Mouse (Mus musculus) neural tube, embryonic 11.5 days (tissue): ENCODE measurements around the gene Tnpo2. TPM values are rescaled to one million over a fixed set of nuclear protein-coding genes. Genes with fewer than 3 reads are reported as not detected.

Experiments used
- ATAC-seq: fragments of 200-750 bp; cut with Nextera tagmentation; 2 replicates; pipeline ENCODE4 v1.8.0; 2017; ENCODE audit warnings: moderate number of reproducible peaks, mild to moderate bottlenecking, moderate TSS enrichment, moderate library complexity; ENCODE audit not compliant: insufficient read depth, low FRiP score, low TSS enrichment
- DNase-seq: peaks from one replicate; pipeline ENCODE4 v3.0.0-alpha.2; 2015; ENCODE audit warnings: low spot score
- H3K27ac ChIP-seq: fragments of 300-500 bp; sonication (generic); 2 replicates; pipeline ENCODE4 v1.5.1; 2014; ENCODE audit warnings: low read depth, mild to moderate bottlenecking, low read length
- H3K27me3 ChIP-seq: fragments of 300-500 bp; sonication (generic); 2 replicates; pipeline ENCODE4 v1.6.1; 2014; ENCODE audit warnings: mild to moderate bottlenecking, low read length, mixed read lengths; ENCODE audit not compliant: control insufficient read depth, insufficient read depth
- H3K36me3 ChIP-seq: fragments of 300-500 bp; sonication (generic); 2 replicates; pipeline ENCODE4 v1.6.1; 2014; ENCODE audit warnings: mild to moderate bottlenecking, low read length, moderate library complexity, mixed read lengths; ENCODE audit not compliant: control insufficient read depth, insufficient read depth
- H3K4me1 ChIP-seq: fragments of 300-500 bp; sonication (generic); 2 replicates; pipeline ENCODE4 v1.6.1; 2014; ENCODE audit warnings: low read length, mixed read lengths; ENCODE audit not compliant: control insufficient read depth, insufficient read depth
- H3K4me2 ChIP-seq: fragments of 300-500 bp; sonication (generic); 2 replicates; pipeline ENCODE4 v1.6.1; 2014; ENCODE audit warnings: low read depth, mild to moderate bottlenecking, moderate library complexity
- H3K4me3 ChIP-seq: fragments of 300-500 bp; sonication (generic); 2 replicates; pipeline ENCODE4 v1.5.1; 2014; ENCODE audit warnings: low read depth, low read length
- H3K9ac ChIP-seq: fragments of 300-500 bp; sonication (generic); 2 replicates; pipeline ENCODE4 v1.6.1; 2014; ENCODE audit warnings: mild to moderate bottlenecking, low read length
- H3K9me3 ChIP-seq: fragments of 300-500 bp; sonication (generic); 2 replicates; pipeline ENCODE4 v1.6.1; 2016; ENCODE audit warnings: low read length; ENCODE audit not compliant: control insufficient read depth
- WGBS: fragments of 180-500 bp; shearing (Covaris S2); extraction: QIAGEN DNeasy Blood & Tissue Kit; methylation state at CpG from one replicate; pipeline ENCODE4 v1.1.7; 2014; 5-methylcytosine and 5-hydroxymethylcytosine counted together
- polyA plus RNA-seq: library from polyadenylated mRNA; unstranded; fragments of >200 nt; fragmentation: Nextera tagmentation; extraction: Ambion mirVana; gene quantifications from 2 replicates; pipeline ENCODE4 v1.2.1, GENCODE M21; 2014

The Tnpo2 gene
- polyA plus RNA-seq = 16.3 and 19.7 TPM in 2 replicates

DNA sequence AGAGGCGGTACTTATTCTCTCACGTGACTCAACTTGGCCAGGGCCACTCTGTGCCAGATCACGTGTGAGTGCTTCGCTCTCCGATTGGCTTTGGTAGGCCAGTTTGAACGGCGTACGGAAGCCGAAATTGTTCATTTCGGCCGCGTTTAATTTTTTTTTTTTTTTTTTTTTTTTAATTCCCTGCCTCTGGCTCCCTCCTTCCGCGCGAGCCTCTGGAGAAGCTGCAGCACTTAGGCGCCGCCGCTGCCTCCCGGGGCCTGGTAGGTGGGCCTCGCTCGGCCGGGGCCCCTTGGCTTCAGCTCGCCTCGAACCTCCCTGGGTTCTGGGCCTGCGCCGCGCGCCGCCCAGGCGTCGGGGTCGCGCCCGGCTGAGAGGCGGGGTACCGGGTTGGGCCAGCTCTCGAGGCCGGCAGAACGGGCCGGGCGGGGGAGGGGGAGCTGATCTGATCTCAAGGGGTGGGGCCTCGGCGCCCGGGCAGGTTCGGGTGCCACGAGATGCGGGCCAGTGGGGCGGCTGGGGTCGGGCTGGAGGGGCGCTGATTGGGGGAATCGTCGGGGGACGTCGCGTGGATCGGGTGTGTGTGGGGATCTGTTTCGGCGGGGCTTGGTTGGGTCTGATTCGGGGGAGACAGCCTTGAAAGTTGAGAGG lies at the start of gene Tnpo2:
Tnpo2 (plus strand) TSS at position 198 of the 648 bp plus-strand sequence.
- peaks cover 14% of the 10 kb centered on the region; the same call in 1 of the 2 replicates for H3K4me1 ChIP-seq
- peak within 1 kb of the TSS; percentile 98 for H3K27ac ChIP-seq
- peak within 1 kb of the TSS; percentile 79 for H3K4me3 ChIP-seq
- under 1% methylated on average over 59 of the region's 59 CpGs for WGBS
- peak within 1 kb of the TSS; percentile 98 for H3K4me2 ChIP-seq
- ATAC-seq (peak; percentile 93), DNase-seq (peak; percentile 89)
- H3K9me3 ChIP-seq = no peaks in the 10 kb centered on the region
- H3K9ac ChIP-seq = peak within 1 kb of the TSS; percentile 93
- H3K36me3 ChIP-seq = peaks cover 14% of the 10 kb centered on the region
- no peaks in the 10 kb centered on the region for H3K27me3 ChIP-seq

DNA sequence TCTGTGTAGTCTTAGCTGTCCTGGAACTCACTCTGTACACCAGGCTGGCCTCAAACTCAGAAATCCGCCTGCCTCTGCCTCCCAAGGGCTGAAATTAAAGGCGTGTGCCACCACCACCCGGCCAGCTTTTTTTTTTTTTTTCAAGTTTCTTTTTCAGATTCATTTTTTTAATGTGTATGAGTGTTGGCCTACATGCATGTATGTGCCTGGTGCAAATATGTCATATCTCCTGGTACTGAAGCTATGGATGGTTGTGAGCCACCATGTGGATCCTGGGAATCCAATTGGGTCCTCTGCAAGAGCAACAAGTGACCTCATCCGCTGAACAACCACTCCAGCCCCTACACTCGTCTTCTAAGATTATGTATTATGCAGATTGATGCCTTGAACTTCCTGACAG lies 49.3 kb upstream of the Tnpo2 start:
- no peak overlapping the region for H3K27ac ChIP-seq
- peaks cover 18% of the 10 kb centered on the region for H3K4me1 ChIP-seq
- H3K4me3 ChIP-seq = no peak overlapping the region
- DNase-seq (no peak), ATAC-seq (no peak)
- H3K36me3 ChIP-seq = no peaks in the 10 kb centered on the region
- H3K9me3 ChIP-seq = no peaks in the 10 kb centered on the region
- WGBS = 82% methylated on average over 5 of the region's 5 CpGs
- no peak overlapping the region for H3K9ac ChIP-seq
- no peak overlapping the region for H3K4me2 ChIP-seq
- peaks cover 10% of the 10 kb centered on the region for H3K27me3 ChIP-seq

DNA sequence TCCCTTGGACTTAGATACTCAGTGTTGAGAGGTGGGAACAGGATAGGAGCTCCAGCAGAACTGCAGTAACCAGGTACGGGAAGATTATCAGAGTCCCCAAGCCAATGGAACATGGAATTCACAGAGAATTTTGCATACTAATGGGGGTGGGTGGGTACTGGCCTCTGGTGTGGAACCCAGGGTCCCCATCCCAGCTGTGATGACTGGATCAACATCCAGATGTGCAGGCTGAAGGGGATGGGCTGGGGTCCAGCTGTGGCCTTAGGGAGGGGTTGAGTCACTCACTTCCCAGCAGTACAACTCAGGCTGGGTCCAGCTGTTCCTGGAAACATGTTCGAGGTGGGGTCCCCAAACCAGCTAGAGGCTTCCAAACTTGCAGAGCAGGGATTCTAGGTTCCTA lies 48.8 kb upstream of the Tnpo2 start:
- Histone ChIP-seq H3K36me3 (no peaks in the 10 kb centered on the region), H3K4me3 (no peak overlapping the region), H3K9me3 (no peaks in the 10 kb centered on the region), H3K27ac (no peak overlapping the region), H3K9ac (no peak overlapping the region), H3K4me1 (peaks cover 18% of the 10 kb centered on the region), H3K4me2 (no peak overlapping the region), H3K27me3 (peaks cover 10% of the 10 kb centered on the region)
- WGBS = 85% methylated on average over 2 of the region's 2 CpGs
- ATAC-seq (no peak), DNase-seq (no peak)

DNA sequence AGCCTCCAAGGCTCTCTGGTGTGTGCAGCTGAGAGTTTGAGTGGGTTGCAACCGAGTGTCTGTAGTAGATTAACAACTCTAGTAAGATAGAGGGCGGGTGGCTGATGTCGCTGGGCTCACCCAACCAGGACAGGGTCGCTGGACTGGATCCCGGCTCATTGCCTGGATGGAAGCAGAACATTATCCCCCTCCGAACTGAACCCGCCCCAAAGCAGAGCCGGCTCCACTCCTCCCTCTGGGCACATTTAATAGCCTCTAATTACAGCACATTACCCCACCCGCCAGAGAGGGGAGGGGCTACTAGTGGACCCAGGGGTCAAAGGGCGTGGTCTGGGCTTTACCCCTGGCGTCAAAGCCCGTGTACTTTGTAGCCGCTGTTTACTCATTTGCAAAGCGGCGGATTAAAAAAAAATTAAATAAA lies 47.4 kb upstream of the Tnpo2 start:
- H3K36me3 ChIP-seq = no peaks in the 10 kb centered on the region
- peak overlapping the region; percentile 97 for H3K4me2 ChIP-seq
- ATAC-seq (no peak), DNase-seq (no peak)
- peaks cover 18% of the 10 kb centered on the region for H3K4me1 ChIP-seq
- peaks cover 10% of the 10 kb centered on the region for H3K27me3 ChIP-seq
- H3K27ac ChIP-seq = no peak overlapping the region
- 5% methylated on average over 15 of the region's 15 CpGs for WGBS
- no peak overlapping the region for H3K9ac ChIP-seq
- no peaks in the 10 kb centered on the region for H3K9me3 ChIP-seq
- no peak overlapping the region for H3K4me3 ChIP-seq

DNA sequence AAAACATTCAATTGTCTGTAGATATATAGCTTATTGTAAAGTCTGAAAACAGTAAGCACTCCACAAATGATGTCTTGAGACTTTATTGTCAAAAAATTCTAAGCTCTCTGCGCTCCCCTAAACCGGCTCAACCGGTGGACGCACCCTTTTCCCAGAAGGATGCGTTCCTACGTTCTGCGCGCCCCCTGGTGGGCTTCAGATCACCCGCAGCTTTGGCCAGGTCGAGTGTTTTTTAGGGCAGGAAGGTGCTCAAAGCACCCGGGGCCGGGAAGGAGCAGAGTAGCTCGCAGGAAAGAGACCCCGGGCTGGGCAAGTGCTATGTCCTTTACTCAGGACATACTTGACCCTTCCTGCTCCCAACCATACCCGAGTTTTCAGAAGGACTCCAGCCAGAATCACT lies 46.9 kb upstream of the Tnpo2 start:
- H3K27ac ChIP-seq = no peak overlapping the region
- peak; percentile 93 for DNase-seq
- WGBS = 2% methylated on average over 15 of the region's 15 CpGs
- no peaks in the 10 kb centered on the region for H3K36me3 ChIP-seq
- peaks cover 10% of the 10 kb centered on the region for H3K27me3 ChIP-seq
- H3K4me1 ChIP-seq = peaks cover 14% of the 10 kb centered on the region
- peak overlapping the region; percentile 56 for H3K4me3 ChIP-seq
- H3K4me2 ChIP-seq = peak overlapping the region; percentile 97
- peak; percentile 60 for ATAC-seq
- peak overlapping the region; percentile 68 for H3K9ac ChIP-seq
- no peaks in the 10 kb centered on the region for H3K9me3 ChIP-seq

DNA sequence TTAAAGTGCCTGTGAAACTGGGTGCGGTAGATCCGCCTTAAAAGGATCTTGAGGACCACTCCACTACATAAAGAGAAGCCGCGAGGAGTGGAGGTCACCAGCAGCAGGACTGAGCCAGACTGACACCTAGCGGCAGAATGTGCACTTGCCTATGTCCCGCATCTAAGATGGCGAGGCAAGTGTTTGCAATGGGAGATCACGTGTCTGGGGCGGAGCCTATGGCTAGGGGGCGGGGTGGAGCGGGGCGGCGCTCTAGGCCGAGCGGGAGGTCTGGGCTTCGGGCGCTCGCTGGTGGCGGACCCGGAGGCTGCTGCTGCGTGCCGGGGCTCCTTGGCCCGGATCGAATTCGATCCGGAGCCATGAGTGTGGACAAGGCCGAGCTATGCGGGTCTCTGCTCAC lies 46.4 kb upstream of the Tnpo2 start, which contains the start of gene Hook2:
Hook2 (plus strand) TSS at position 255 of the 400 bp plus-strand sequence.
- H3K27me3 ChIP-seq = peaks cover 10% of the 10 kb centered on the region
- H3K9ac ChIP-seq = peak within 1 kb of the TSS; percentile 68
- H3K4me3 ChIP-seq = peak within 1 kb of the TSS; percentile 56
- no peak within 1 kb of the TSS for H3K27ac ChIP-seq
- 0% methylated on average over 26 of the region's 28 CpGs for WGBS
- no peaks in the 10 kb centered on the region for H3K9me3 ChIP-seq
- peak; percentile 89 for ATAC-seq
- H3K4me1 ChIP-seq = peaks cover 9% of the 10 kb centered on the region
- H3K36me3 ChIP-seq = no peaks in the 10 kb centered on the region
- peak within 1 kb of the TSS; percentile 97 for H3K4me2 ChIP-seq
- DNase-seq = peak; percentile 97

DNA sequence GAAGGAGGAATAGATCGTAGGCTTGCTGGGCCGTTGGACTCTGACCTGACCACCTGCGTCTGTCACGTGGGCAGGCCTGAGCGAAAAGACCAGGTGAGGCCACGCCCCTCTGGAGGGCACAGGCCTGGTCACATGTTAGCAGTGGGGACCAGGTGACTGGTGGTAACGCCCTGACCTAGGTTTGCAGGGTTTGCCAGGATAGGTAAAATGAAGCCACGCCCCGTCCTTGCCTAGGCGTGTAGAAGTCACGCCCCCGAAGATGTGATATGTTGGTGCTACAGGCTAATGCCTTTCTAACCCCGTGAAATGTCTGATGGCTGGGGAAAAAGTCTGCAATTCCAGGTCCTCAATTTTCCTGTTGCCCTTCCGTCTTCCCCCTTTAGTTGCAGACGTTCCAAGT lies 45.9 kb upstream of the Tnpo2 start:
- peak; percentile 16 for DNase-seq
- H3K27ac ChIP-seq = no peak overlapping the region
- peak; percentile 51 for ATAC-seq

DNA sequence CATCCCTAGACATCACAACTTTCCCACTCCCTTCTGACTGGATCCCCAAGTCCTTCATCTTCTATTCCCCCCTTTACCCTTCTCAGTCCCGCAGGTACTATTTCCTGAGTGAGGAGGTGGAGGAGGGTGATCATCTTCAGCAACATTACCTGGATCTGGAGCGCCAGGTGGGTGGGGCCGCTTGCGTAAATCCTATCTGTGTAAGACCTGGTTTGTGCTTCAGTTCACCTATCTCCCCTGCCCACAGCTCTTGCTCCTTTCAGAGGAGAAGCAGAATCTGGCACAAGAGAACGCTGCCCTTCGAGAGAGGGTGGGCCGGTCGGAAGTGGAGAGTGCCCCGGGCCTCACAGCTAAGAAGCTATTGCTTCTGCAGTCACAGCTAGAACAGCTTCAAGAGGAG lies 42.3 kb upstream of the Tnpo2 start:
- H3K9ac ChIP-seq = no peak overlapping the region
- no peak overlapping the region for H3K4me3 ChIP-seq
- no peaks in the 10 kb centered on the region for H3K36me3 ChIP-seq
- WGBS = 95% methylated on average over 9 of the region's 9 CpGs
- H3K4me1 ChIP-seq = peaks cover 6% of the 10 kb centered on the region; the same call in 1 of the 2 replicates
- DNase-seq (no peak), ATAC-seq (no peak)
- no peaks in the 10 kb centered on the region for H3K9me3 ChIP-seq
- peaks cover 7% of the 10 kb centered on the region; the same call in 1 of the 2 replicates for H3K27me3 ChIP-seq
- no peak overlapping the region for H3K27ac ChIP-seq
- no peak overlapping the region for H3K4me2 ChIP-seq

More for the DNA sequence above, 45.9 kb upstream of the Tnpo2 start:
- WGBS = 3% methylated on average over 15 of the region's 15 CpGs
- H3K4me2 ChIP-seq = peak overlapping the region; percentile 97
- peaks cover 5% of the 10 kb centered on the region; the same call in 1 of the 2 replicates for H3K4me1 ChIP-seq
- H3K9me3 ChIP-seq = no peaks in the 10 kb centered on the region
- peak overlapping the region; percentile 63 for H3K9ac ChIP-seq
- H3K27me3 ChIP-seq = peaks cover 14% of the 10 kb centered on the region
- peak overlapping the region; percentile 56 for H3K4me3 ChIP-seq
- H3K36me3 ChIP-seq = no peaks in the 10 kb centered on the region

DNA sequence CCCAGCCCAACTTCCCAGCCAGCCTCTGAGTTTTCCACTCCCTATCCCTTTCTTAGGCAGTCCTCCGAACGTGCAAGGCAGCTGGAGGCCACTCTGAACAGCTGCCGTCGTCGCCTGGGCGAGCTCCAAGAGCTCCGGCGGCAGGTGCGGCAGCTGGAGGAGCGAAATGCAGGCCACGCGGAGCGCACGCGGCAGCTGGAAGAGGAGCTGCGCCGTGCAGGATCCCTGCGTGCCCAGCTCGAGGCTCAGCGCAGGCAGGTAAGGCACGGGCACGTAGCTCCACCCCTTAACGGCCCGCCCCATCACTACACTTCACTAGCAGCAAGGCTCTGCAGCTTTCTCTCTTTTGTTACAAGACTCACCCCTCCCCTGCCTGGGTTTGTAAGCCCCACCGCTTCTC lies 41.0 kb upstream of the Tnpo2 start:
- Histone ChIP-seq H3K27me3 (peaks cover 7% of the 10 kb centered on the region; the same call in 1 of the 2 replicates), H3K9ac (no peak overlapping the region), H3K36me3 (no peaks in the 10 kb centered on the region), H3K4me2 (no peak overlapping the region), H3K4me1 (peaks cover 4% of the 10 kb centered on the region; the same call in 1 of the 2 replicates), H3K9me3 (no peaks in the 10 kb centered on the region), H3K27ac (no peak overlapping the region), H3K4me3 (no peak overlapping the region)
- 26% methylated on average over 25 of the region's 25 CpGs for WGBS
- ATAC-seq (no peak), DNase-seq (peak; percentile 29)
